Mouse (Mus musculus) midbrain, embryonic 14.5 days (tissue): ENCODE results near the gene Gm9837. TPM values are rescaled to one million over a fixed set of nuclear protein-coding genes. Genes with fewer than 3 reads are reported as not detected.
A peak's percentile ranks its signal among the peaks of the same experiment; 100 is the strongest.

ENCODE experiments used
- ATAC-seq: fragments of 200-750 bp; cut with Nextera tagmentation; 2 replicates; pipeline ENCODE4 v1.8.0; 2017; ENCODE audit warnings: moderate number of reproducible peaks, moderate library complexity; ENCODE audit not compliant: low FRiP score, low TSS enrichment
- DNase-seq: peaks from one replicate; pipeline ENCODE4 v3.0.0-alpha.2; 2015
- H3K27ac ChIP-seq: fragments of 300-500 bp; sonication (generic); replicated peaks from 2 replicates; pipeline ENCODE4 v1.5.1; 2014; ENCODE audit warnings: mild to moderate bottlenecking, low read depth, low read length, moderate library complexity
- H3K27me3 ChIP-seq: fragments of 300-500 bp; sonication (generic); 2 replicates; pipeline ENCODE4 v1.6.1; 2014; ENCODE audit warnings: low read length, control low read depth, mixed read lengths; ENCODE audit not compliant: control insufficient read depth, insufficient read depth
- H3K36me3 ChIP-seq: fragments of 300-500 bp; sonication (generic); 2 replicates; pipeline ENCODE4 v1.6.1; 2014; ENCODE audit warnings: low read length, control low read depth; ENCODE audit not compliant: control insufficient read depth, insufficient read depth
- H3K4me1 ChIP-seq: fragments of 300-500 bp; sonication (generic); 2 replicates; pipeline ENCODE4 v1.6.1; 2014; ENCODE audit warnings: mild to moderate bottlenecking, antibody characterized with exemption, low read length, control low read depth; ENCODE audit not compliant: control insufficient read depth, insufficient read depth
- H3K4me2 ChIP-seq: fragments of 300-500 bp; sonication (generic); 2 replicates; pipeline ENCODE4 v1.6.1; 2014; ENCODE audit warnings: mild to moderate bottlenecking, low read length, moderate library complexity
- H3K4me3 ChIP-seq: fragments of 300-500 bp; sonication (generic); replicated peaks from 2 replicates; pipeline ENCODE4 v1.5.1; 2014; ENCODE audit warnings: low read depth, low read length
- H3K9ac ChIP-seq: fragments of 300-500 bp; sonication (generic); replicated peaks from 2 replicates; pipeline ENCODE4 v1.6.1; 2014; ENCODE audit warnings: mild to moderate bottlenecking, low read length, moderate library complexity
- H3K9me3 ChIP-seq: fragments of 300-500 bp; sonication (generic); 2 replicates; pipeline ENCODE4 v1.6.1; 2016; ENCODE audit warnings: low read length, control low read depth, mixed read lengths; ENCODE audit not compliant: control insufficient read depth
- WGBS: fragments of 180-500 bp; shearing (Covaris S2); extraction: QIAGEN DNeasy Blood & Tissue Kit; methylation state at CpG from one replicate; pipeline ENCODE4 v1.1.7; 2014; 5-methylcytosine and 5-hydroxymethylcytosine counted together
- polyA plus RNA-seq: library from polyadenylated mRNA; unstranded; fragments of >200 nt; fragmentation: Nextera tagmentation; extraction: Ambion mirVana; gene quantifications from 2 replicates; pipeline ENCODE4 v1.2.1, GENCODE M21; 2014

Gene Gm9837
- polyA plus RNA-seq, 1 experiment from 2014 or later = not detected

DNA sequence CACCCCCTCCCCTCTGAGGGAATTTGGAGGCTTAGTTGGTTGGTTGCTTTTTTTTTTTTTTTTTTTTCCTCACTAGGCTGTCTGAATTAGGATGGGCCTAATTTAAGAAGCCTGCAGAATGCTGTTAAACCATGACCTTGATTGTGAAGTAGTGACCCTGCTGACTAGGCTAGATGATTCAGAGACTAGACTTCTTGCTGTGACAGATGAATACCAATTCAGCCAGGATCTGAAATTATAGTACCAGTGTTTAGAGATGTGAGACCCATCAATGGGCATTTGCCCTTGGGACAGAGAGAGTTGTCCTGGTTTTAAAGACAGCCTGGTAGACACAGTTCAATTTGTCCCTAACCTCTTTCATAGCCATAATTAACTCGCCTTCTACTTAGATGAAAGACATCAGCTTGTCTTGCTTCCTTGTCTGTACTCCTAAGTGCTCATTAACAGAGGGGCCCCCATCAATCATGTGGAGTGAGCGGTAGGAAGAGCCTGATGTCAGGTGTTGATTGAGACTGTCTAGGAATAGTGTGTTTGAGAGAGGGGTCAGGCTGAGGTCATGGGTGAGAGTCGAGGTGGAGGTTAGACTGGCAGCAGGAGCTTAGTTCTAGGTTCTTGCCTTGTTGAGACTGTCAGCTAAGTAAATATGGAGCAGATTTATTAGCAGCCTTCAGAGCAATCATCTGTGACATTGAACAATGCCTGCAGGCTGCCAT lies 23.1 kb upstream of the Gm9837 start:
- 30% methylated on average over 3 of the region's 3 CpGs for WGBS
- no peak overlapping the region for H3K27ac ChIP-seq
- ATAC-seq = no peak
- no peak for DNase-seq
- H3K36me3 ChIP-seq = no peaks in the 10 kb centered on the region
- no peak overlapping the region for H3K4me3 ChIP-seq
- no peak overlapping the region for H3K9ac ChIP-seq
- no peaks in the 10 kb centered on the region for H3K4me1 ChIP-seq
- H3K4me2 ChIP-seq = no peak overlapping the region
- peaks cover 27% of the 10 kb centered on the region for H3K27me3 ChIP-seq
- H3K9me3 ChIP-seq = no peaks in the 10 kb centered on the region

GRCm38 (mm10) chr11:53491954-53492401 lies 21.7 kb upstream of the Gm9837 start:
- Histone ChIP-seq H3K27me3 (peaks cover 35% of the 10 kb centered on the region), H3K9ac (0 out of 2 replicates have a peak overlapping the region, but pooled peaks have one; percentile 1), H3K9me3 (no peaks in the 10 kb centered on the region), H3K4me1 (peaks cover 7% of the 10 kb centered on the region; the same call in 1 of the 2 replicates), H3K4me2 (no peak overlapping the region), H3K27ac (no peak overlapping the region), H3K36me3 (no peaks in the 10 kb centered on the region), H3K4me3 (no peak overlapping the region)
- ATAC-seq = no peak
- 1% methylated on average over 8 of the region's 8 CpGs for WGBS
- DNase-seq = peak; percentile 66

DNA sequence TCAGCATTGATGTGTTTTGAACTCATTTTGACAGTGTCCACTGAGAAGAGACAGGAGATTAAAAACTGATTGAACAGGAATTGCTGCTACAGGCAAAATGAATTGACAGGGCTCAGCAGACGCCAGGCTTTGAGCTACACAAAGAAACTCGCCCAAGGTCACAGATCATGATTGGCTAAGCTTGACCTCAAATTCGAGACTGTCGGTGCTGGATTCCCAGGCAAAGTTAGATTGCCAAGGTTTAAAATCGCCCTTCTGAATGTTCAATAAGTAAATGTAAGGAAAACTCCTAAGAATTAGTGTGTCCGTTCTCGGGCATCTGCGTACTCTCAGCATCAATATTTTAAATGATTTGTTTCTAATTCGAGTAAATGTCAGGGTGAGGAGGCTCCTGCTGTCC lies 19.1 kb upstream of the Gm9837 start:
- DNase-seq (no peak), ATAC-seq (no peak)
- WGBS = 41% methylated on average over 9 of the region's 9 CpGs
- Histone ChIP-seq H3K9me3 (no peaks in the 10 kb centered on the region), H3K4me2 (no peak overlapping the region), H3K27ac (no peak overlapping the region), H3K4me1 (peaks cover 10% of the 10 kb centered on the region; the same call in 1 of the 2 replicates), H3K9ac (no peak overlapping the region), H3K4me3 (no peak overlapping the region), H3K27me3 (peaks cover 48% of the 10 kb centered on the region), H3K36me3 (no peaks in the 10 kb centered on the region)

DNA sequence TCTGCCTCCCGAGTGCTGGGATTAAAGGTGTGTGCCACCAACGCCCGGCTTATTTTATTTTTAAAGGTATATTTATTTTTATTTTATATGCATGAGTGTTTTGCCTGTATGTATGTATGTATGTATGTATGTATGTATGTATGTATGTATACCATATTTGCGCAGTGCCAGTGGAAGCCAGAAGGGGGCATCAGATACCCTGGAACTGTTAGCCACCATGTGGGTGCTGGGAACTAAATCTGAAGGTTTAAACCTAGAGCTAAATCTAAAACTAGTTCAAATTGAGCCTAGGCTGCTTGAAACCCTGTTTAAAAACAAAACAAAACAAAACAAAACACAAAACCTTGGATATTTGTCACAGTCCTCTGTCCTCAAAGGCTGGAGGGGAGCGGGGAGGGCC lies 18.7 kb upstream of the Gm9837 start:
- Histone ChIP-seq H3K4me3 (no peak overlapping the region), H3K27ac (no peak overlapping the region), H3K9ac (no peak overlapping the region), H3K4me1 (peaks cover 10% of the 10 kb centered on the region; the same call in 1 of the 2 replicates), H3K4me2 (no peak overlapping the region), H3K27me3 (peaks cover 48% of the 10 kb centered on the region), H3K36me3 (no peaks in the 10 kb centered on the region), H3K9me3 (no peaks in the 10 kb centered on the region)
- DNase-seq (no peak), ATAC-seq (no peak)
- 87% methylated on average over 5 of the region's 5 CpGs for WGBS

GRCm38 (mm10) chr11:53486822-53487594 lies 16.7 kb upstream of the Gm9837 start:
- Histone ChIP-seq H3K36me3 (no peaks in the 10 kb centered on the region), H3K27me3 (peaks cover 59% of the 10 kb centered on the region), H3K4me1 (peaks cover 10% of the 10 kb centered on the region; the same call in 1 of the 2 replicates), H3K9ac (peak overlapping the region; percentile 34), H3K4me2 (peak overlapping the region; percentile 47), H3K9me3 (no peaks in the 10 kb centered on the region), H3K4me3 (peak overlapping the region; percentile 20; the same call in 1 of the 2 replicates), H3K27ac (no peak overlapping the region)
- ATAC-seq = no peak
- peak; percentile 30 for DNase-seq
- 14% methylated on average over 27 of the region's 27 CpGs for WGBS

DNA sequence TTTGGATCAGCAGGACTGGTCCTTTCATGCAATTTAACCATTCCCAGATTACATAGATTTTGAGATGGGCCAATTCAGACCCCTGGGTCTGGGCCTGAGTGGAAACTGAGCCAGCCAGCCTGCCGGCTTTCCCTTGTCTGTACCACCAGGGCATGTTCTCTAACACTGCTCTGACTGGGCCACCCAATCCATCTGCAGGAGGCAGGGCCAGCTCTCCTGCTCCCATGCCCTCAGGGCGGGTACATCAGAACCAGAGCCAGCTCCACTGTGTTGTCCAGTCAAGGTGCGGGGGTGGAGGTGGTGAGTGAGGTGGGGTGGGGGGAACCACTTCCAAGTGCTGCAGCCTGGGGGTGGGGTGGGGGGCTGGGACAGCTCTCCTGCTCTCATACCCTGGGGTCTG lies 16.1 kb upstream of the Gm9837 start:
- H3K9me3 ChIP-seq = no peaks in the 10 kb centered on the region
- no peak for DNase-seq
- H3K4me1 ChIP-seq = peaks cover 10% of the 10 kb centered on the region; the same call in 1 of the 2 replicates
- H3K27me3 ChIP-seq = peaks cover 66% of the 10 kb centered on the region
- ATAC-seq = no peak
- no peak overlapping the region for H3K4me2 ChIP-seq
- H3K9ac ChIP-seq = no peak overlapping the region
- no peaks in the 10 kb centered on the region for H3K36me3 ChIP-seq
- 64% methylated on average over 3 of the region's 3 CpGs for whole genome bisulfite sequencing
- H3K4me3 ChIP-seq = no peak overlapping the region
- no peak overlapping the region for H3K27ac ChIP-seq

DNA sequence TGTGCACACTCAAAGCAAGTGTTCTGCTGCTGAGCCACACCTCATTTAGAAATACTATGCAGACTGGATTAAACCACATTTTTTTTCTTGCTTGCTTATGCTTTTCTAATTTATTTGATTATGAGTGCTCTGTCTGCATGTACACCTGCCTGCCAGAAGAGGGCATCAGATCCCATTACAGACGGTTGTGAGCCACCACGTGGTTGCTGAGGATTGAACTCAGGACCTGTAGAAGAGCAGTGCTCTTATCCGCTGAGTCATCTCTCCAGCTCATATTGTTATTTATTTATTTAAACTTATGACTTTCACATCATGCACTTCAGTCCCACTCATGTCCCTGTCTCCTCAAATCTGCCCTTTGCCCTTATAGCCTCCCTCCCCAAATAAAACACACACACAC lies 15.4 kb upstream of the Gm9837 start:
- 51% methylated on average over 3 of the region's 3 CpGs for WGBS
- Histone ChIP-seq H3K9me3 (no peaks in the 10 kb centered on the region), H3K27me3 (peaks cover 71% of the 10 kb centered on the region), H3K4me1 (peaks cover 10% of the 10 kb centered on the region; the same call in 1 of the 2 replicates), H3K27ac (no peak overlapping the region), H3K36me3 (no peaks in the 10 kb centered on the region), H3K4me3 (no peak overlapping the region), H3K4me2 (no peak overlapping the region), H3K9ac (no peak overlapping the region)
- ATAC-seq (no peak), DNase-seq (no peak)

DNA sequence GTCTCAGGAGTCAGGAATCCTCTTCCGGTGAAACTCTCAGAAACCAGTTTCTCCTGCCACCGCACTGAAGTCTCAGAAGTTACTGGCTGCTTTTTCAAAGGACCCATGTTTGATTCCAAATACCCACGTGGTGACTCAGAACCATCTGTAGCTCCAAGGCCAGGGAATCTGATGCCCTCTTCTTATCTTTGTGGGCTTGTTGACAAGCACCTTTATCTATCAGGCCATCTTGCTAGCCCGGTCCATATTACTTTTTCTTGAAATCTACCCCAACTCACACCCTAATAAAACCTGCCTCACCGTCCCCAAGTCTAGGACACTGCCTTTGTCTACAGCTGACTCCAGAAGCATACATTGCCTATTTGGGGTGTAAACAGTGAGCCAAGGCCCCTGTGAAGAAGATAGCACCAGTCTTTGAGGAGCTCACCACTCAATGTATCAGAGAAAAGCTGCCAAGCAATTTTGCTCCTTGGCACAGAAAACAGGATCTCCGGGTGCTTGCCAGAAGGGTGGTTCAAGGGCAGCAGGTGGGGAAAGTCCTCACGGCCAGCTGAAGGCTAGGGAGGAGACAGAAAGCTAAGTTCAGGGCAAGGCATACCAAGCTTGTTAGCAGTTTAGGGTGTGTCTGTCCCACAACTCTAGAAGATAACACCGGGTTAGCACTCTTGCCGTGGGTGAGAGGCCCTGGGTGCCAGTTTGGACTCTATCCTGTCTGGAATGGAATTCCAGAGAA lies 13.0 kb upstream of the Gm9837 start:
- H3K4me3 ChIP-seq = no peak overlapping the region
- no peak overlapping the region for H3K4me2 ChIP-seq
- H3K9me3 ChIP-seq = peaks cover 4% of the 10 kb centered on the region; the same call in 1 of the 2 replicates
- no peak overlapping the region for H3K9ac ChIP-seq
- no peak for DNase-seq
- no peak overlapping the region for H3K27ac ChIP-seq
- 79% methylated on average over 9 of the region's 9 CpGs for WGBS
- peaks cover 82% of the 10 kb centered on the region for H3K27me3 ChIP-seq
- H3K36me3 ChIP-seq = no peaks in the 10 kb centered on the region
- ATAC-seq = no peak
- H3K4me1 ChIP-seq = peaks cover 15% of the 10 kb centered on the region; the same call in 1 of the 2 replicates
